Mouse (Mus musculus): ENCODE measurements around the gene Rsph14. TPM values are rescaled to one million over a fixed set of nuclear protein-coding genes. Genes with fewer than 3 reads are reported as not detected.

The Rsph14 gene
- polyA plus RNA-seq, 1 experiment from 2014 or later, result not detected

- 52% methylated on average over 17 of the region's 17 CpGs for WGBS
- Histone ChIP-seq H3K36me3 (no peaks in the 10 kb centered on the region), H3K27ac (no peak overlapping the region), H3K4me3 (no peak overlapping the region), H3K4me1 (peaks cover 12% of the 10 kb centered on the region; the same call in 1 of the 2 replicates), H3K27me3 (ENCODE audit: low read depth, poor library complexity, severe bottlenecking) (no peaks in the 10 kb centered on the region), H3K9me3 (replicated peaks) (no peaks in the 10 kb centered on the region)
- DNase-seq (ENCODE audit: low spot score), result peak; percentile 35
Observed at GRCm38 (mm10) chr10:74920853-74921567, 111.4 kb downstream of the Rsph14 start.

- Histone ChIP-seq H3K4me3 (no peak overlapping the region), H3K9me3 (replicated peaks) (no peaks in the 10 kb centered on the region), H3K4me1 (0 out of 2 replicates have a peak, but pooled peaks cover 7% of the 10 kb centered on the region), H3K27ac (no peak overlapping the region), H3K36me3 (no peaks in the 10 kb centered on the region), H3K27me3 (ENCODE audit: low read depth, poor library complexity, severe bottlenecking) (no peaks in the 10 kb centered on the region)
- peak; percentile 28 for DNase-seq (ENCODE audit: low spot score)
- WGBS, result 36% methylated on average over 5 of the region's 5 CpGs
Observed at GRCm38 (mm10) chr10:74919277-74919676, 113.1 kb downstream of the Rsph14 start.

GRCm38 (mm10) chr10:74908431-74908830, 124.0 kb downstream of the Rsph14 start:
- Histone ChIP-seq H3K27me3 (ENCODE audit: low read depth, poor library complexity, severe bottlenecking) (no peaks in the 10 kb centered on the region), H3K4me1 (no peaks in the 10 kb centered on the region), H3K9me3 (replicated peaks) (no peaks in the 10 kb centered on the region), H3K27ac (no peak overlapping the region), H3K36me3 (no peaks in the 10 kb centered on the region), H3K4me3 (no peak overlapping the region)
- no peak for DNase-seq (ENCODE audit: low spot score)
- WGBS, result 79% methylated on average over 2 of the region's 2 CpGs

Other genes with a start within 250 kb of the Rsph14 start
- 2.6 and 3.4 TPM in 2 replicates for gene Gnaz, start 65.4 kb downstream of the Rsph14 start, polyA plus RNA-seq (2016; fragmentation: Nextera tagmentation; extraction: Ambion mirVana)
- 10.6 and 13.2 TPM in 2 replicates for gene Rab36, start 4.5 kb upstream of the Rsph14 start, polyA plus RNA-seq (2016; fragmentation: Nextera tagmentation; extraction: Ambion mirVana)
- 7.0 and 7.6 TPM in 2 replicates for gene Bcr, start 28.0 kb upstream of the Rsph14 start, polyA plus RNA-seq (2016; fragmentation: Nextera tagmentation; extraction: Ambion mirVana)
- 33.5 and 41.9 TPM in 2 replicates for gene Specc1l, start 179.5 kb upstream of the Rsph14 start, polyA plus RNA-seq (2016; fragmentation: Nextera tagmentation; extraction: Ambion mirVana)